Mouse (Mus musculus): ENCODE measurements around the gene Fam161b. TPM values are rescaled to one million over a fixed set of nuclear protein-coding genes. Genes with fewer than 3 reads are reported as not detected.

The Fam161b gene
- polyA plus RNA-seq, 1 experiment = 4.2 TPM

Other genes starting within 250 kb of the Fam161b start
- 7.7 and 10.0 TPM in 2 replicates for gene Dnal1, start 247.5 kb downstream of the Fam161b start, polyA plus RNA-seq (2012; rRNA removed)
- gene Pnma1, start 213.3 kb downstream of the Fam161b start, polyA plus RNA-seq (2012; rRNA removed) = 0.19 and 0.34 TPM in 2 replicates
- gene Elmsan1, start 143.0 kb downstream of the Fam161b start, polyA plus RNA-seq (2012; rRNA removed) = 11.9 and 16.0 TPM in 2 replicates
- gene Ptgr2, start 76.6 kb downstream of the Fam161b start, polyA plus RNA-seq (2012; rRNA removed) = 33.6 and 38.6 TPM in 2 replicates
- 35.1 and 40.5 TPM in 2 replicates for gene Zfp410, start 45.0 kb downstream of the Fam161b start, polyA plus RNA-seq (2012; rRNA removed)
- gene Coq6, start 176 bp downstream of the Fam161b start, polyA plus RNA-seq (2012; rRNA removed) = 27.1 and 32.3 TPM in 2 replicates
- gene Entpd5, start 47.2 kb upstream of the Fam161b start, polyA plus RNA-seq (2012; rRNA removed) = 64.4 and 71.3 TPM in 2 replicates
- 1.8 and 2.3 TPM in 2 replicates for gene Bbof1, start 47.2 kb upstream of the Fam161b start, polyA plus RNA-seq (2012; rRNA removed)
- gene Rnf113a2, start 55.4 kb upstream of the Fam161b start, polyA plus RNA-seq (2012; rRNA removed) = 20.2 and 22.3 TPM in 2 replicates
- gene Aldh6a1, start 89.2 kb upstream of the Fam161b start, polyA plus RNA-seq (2012; rRNA removed) = 76.3 and 78.6 TPM in 2 replicates
- gene Lin52, start 89.6 kb upstream of the Fam161b start, polyA plus RNA-seq (2012; rRNA removed) = 16.4 and 17.0 TPM in 2 replicates
- 0.01 TPM in 1 of 2 replicates, not detected in the other for gene Vsx2, start 207.9 kb upstream of the Fam161b start, polyA plus RNA-seq (2012; rRNA removed)

Measured in urinary bladder, adult 2 months (tissue).